Mouse (Mus musculus) splenic B cell, adult 2 months (primary cell): ENCODE data around the gene Wdr83.

Experiments used
- DNase-seq: peaks from one replicate; pipeline ENCODE4 v3.0.0-alpha.2; 2011; ENCODE audit warnings: low read depth, low spot score
- H3K27me3 ChIP-seq: 2 replicates; pipeline ENCODE4 v1.6.1; 2012; ENCODE audit warnings: mild to moderate bottlenecking, low read length, moderate library complexity, mixed read lengths; ENCODE audit not compliant: control insufficient read depth, poor library complexity, insufficient read depth, severe bottlenecking
- H3K36me3 ChIP-seq: 2 replicates; pipeline ENCODE4 v1.6.1; 2012; ENCODE audit warnings: mild to moderate bottlenecking, low read length, moderate library complexity, mixed read lengths; ENCODE audit not compliant: control insufficient read depth, poor library complexity, insufficient read depth, severe bottlenecking

The Wdr83 gene

DNA sequence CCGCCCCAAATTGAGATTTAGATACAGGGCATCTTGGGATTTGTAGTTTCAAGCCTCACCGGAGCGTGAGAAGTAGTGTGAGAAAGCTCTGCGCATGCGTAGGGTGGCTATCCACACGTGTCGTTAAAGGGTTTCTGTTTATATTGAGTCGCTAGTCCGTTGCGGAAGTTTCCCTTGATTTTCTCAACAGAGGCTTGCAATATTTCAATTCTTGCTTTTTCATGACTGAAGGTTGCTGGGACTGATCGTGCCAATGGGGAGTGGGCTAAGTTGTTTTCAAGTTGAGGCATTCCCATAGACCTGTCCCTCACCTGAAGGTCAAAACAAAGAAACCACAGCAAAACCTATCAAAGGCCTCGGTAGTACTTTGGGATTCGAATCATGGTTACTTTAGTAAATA, 46.3 kb downstream of the Wdr83 start:
- DNase-seq = peak; percentile 94
- H3K36me3 ChIP-seq = no peaks in the 10 kb centered on the region; the same call in 1 of the 2 replicates
- no peaks in the 10 kb centered on the region for H3K27me3 ChIP-seq

DNA sequence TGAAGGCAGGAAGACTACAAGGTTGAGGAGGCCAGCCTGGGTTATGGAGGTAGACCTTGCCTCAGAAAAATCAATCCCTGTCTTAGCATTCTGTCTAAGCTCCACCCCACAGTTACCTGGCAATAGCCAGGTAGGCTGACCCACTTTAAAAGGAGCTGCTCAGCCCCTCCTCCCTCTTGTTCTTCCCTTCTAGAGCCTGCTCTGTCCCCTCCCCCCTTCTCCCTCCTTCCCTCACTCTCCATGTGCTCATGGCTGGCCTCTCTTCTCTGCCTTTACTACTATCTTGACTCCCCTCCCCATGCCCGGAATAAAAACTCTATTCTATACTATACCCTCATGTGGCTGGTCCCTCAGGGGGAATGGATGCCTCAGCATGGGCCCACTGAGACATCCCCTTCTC, 47.2 kb downstream of the Wdr83 start:
- Histone ChIP-seq H3K27me3 (no peaks in the 10 kb centered on the region), H3K36me3 (peaks cover 3% of the 10 kb centered on the region)
- no peak for DNase-seq

DNA sequence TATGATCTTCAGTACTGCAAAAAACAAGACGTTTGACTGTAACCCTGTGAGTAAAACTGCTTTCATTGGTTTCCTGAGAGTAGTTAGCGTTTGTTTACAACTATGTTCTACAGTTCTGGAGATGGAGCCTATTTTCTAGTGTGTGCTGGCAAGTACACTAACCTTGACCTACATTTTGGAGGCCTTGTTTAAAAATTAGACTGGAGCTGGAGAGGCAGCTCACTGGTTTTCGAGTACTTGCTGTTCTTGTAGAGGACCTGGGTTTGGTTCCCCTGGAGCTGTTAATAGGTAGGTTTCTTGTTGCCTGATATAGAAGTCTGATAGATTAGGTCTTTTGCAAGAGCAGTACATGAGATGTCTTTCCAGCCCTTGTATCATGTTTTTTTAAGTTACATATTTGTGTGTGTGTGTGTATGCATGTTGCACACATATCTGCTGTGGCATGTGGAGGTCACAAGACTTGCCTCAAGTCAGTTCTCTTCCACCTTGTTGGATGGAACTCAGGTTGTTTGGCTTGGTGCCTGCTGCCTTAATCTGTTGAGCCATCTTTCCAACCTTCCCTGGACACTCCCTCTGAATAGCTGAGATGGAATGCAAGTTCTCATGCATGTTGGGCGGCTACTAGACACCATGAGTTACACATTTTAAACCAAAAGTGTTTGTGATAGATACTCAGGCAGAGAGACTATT, 48.3 kb downstream of the Wdr83 start:
- H3K27me3 ChIP-seq = no peaks in the 10 kb centered on the region
- H3K36me3 ChIP-seq = peaks cover 3% of the 10 kb centered on the region
- no peak for DNase-seq

GRCm38 (mm10) chr8:85029271-85029670, 51.8 kb downstream of the Wdr83 start:
- Histone ChIP-seq H3K27me3 (no peaks in the 10 kb centered on the region), H3K36me3 (peaks cover 3% of the 10 kb centered on the region)
- DNase-seq = no peak

DNA sequence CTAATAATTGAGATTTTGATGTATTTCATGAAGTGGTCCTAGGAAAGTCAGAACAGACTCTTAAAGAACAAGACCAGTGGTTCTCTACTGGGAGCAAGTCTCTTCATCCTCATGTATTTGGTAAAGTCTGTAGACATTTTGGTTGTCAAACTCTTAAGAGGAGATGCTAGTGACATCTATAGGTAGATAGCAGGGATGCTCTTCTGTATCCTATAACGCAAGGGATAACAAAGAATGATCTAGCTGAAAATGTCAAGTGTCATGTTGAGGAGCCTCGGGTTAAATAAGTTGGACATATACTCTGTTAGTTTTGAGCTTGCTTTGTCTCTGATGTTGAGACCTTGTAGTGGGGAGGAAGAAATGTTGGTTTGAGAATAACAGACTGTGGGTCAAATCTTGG, 53.2 kb downstream of the Wdr83 start:
- no peaks in the 10 kb centered on the region for H3K27me3 ChIP-seq
- H3K36me3 ChIP-seq = peaks cover 3% of the 10 kb centered on the region
- DNase-seq = peak; percentile 32

- H3K36me3 ChIP-seq = peaks cover 3% of the 10 kb centered on the region
- no peaks in the 10 kb centered on the region for H3K27me3 ChIP-seq
- DNase-seq = peak; percentile 30
These were observed 53.6 kb downstream of the Wdr83 start for GRCm38 (mm10) chr8:85027516-85027855.

DNA sequence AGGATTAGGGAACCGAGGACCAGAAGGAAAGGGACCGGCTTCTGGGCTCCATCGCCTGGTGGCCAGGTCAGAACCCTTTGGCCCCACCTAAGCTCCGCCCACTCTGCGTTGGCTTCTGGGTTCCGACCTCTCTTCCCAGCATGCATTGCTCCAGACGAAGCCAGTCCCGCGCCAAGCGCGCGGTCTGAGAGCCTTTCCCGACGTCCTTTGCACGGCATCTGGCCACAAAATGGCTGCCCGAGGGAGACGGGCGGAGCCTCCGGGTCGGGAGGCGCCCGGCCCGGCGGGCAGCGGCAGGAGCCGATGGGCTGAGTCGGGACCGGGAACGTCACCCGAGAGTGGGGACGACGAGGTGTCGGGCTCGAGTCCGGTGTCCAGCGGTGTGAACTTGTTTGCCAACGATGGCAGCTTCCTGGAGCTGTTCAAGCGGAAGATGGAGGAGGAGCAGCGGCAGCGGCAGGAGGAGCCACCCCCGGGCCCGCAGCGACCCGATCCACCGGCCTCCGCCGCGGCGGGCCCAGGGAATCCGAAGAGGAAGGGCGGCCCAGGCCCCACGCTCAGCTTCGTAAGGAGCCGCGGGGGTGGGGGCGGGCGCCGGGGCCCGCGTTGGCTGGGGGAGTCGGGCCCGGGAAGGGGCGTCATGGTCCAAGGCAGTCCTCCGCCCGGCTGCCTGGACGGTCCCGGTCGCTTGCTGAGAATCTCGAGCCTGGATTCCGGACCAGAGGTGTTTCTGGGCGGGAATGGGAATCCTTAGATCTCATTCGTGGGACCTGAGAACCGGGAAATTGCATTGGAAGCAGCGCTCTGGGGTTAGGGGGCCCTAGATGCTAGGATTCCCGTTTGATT, 54.2 kb downstream of the Wdr83 start, which contains the start of gene Trir:
TSS of gene Trir (plus strand) at position 154 of the 846 bp plus-strand sequence.
- DNase-seq = peak; percentile 97
- Histone ChIP-seq H3K27me3 (no peaks in the 10 kb centered on the region), H3K36me3 (peaks cover 3% of the 10 kb centered on the region)

DNA sequence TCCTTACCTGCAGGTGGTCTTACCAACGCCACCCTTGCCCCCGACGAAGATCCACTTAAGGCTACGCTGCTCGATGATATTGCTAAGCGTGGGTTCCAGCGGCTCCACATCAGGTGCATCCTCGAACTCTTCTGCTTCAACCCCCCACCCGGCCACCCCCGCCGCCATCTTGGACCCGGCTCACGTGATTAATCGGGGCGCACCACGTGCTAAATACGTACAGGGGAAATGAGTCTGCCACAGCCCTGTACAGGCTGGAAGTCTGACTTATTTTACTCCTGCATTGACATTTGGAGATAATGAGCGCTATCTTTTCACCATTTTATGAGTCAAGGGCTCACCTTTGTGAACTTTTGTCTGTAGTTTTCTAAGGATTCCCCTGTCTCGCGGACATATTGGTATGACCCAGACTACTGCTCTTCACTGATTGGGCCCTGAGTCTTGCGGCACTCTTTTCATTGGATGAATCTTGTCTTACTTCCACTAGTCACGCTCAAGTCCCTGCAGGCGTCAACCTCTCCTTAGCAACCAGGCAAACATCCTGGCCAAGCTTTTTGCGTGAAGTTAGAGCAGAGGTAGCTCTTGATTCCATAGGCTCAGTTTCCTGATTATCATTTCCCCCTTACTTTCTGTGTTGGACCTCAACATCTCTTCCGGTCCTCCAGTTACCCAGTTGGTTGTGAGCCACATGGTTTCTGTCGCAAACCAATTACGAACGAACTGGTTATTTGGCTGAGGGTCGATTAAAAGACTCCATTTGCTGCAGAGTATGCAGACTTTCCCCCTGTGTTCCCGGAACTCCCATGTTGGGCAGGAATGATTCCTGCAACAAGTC, 55.8 kb downstream of the Wdr83 start, which contains the start of gene Asna1:
TSS of gene Asna1 (minus strand) at position 184 of the 835 bp plus-strand sequence.
- Histone ChIP-seq H3K27me3 (no peaks in the 10 kb centered on the region), H3K36me3 (peaks cover 3% of the 10 kb centered on the region)
- peak; percentile 95 for DNase-seq
